ENCODE assay signal across 15 mouse cellular contexts in genomic region chr12:110512884-110513283, GRCm38 (mm10).
A peak's percentile ranks its signal among the peaks of the same experiment; 100 is the strongest.
DNase-seq lines count a peak whose midpoint lies in the region; ATAC-seq lines count a peak whose summit lies in the region.
"Had no signal": no experiment of that assay in that cellular context is flagged by ENCODE, and none has a peak within 500 bp of the region (broad histone marks: within the 10 kb centered on the region; RNA-seq: fewer than 3 reads in every experiment).

No protein-coding gene starts in this region.

- no peak overlapping the region for H3K9ac ChIP-seq in kidney, embryonic 15.5 days
- no peak overlapping the region for H3K9ac ChIP-seq in stomach, embryonic 14.5 days (replicated peaks; ENCODE audit: low read depth, low read length)
- H3K9ac ChIP-seq: forebrain, embryonic 12.5 days; midbrain, embryonic 13.5 days had no signal

- 71% methylated on average over 7 of the region's 7 CpGs for WGBS in kidney, embryonic 15.5 days
- 68% methylated on average over 7 of the region's 7 CpGs for WGBS in stomach, embryonic 14.5 days

- H3K4me2 ChIP-seq in kidney, embryonic 15.5 days: no peak overlapping the region
- no peak overlapping the region for H3K4me2 ChIP-seq in stomach, embryonic 14.5 days (replicated peaks; ENCODE audit: low read depth, low read length)
- H3K4me2 ChIP-seq: forebrain, embryonic 12.5 days; midbrain, embryonic 13.5 days had no signal

- H3K4me1 ChIP-seq in kidney, embryonic 15.5 days: peaks cover 55% of the 10 kb centered on the region
- H3K4me1 ChIP-seq in stomach, embryonic 14.5 days (ENCODE audit: control insufficient read depth, insufficient read depth, low read length): peaks cover 16% of the 10 kb centered on the region

- H3K27me3 ChIP-seq in kidney, embryonic 15.5 days: no peaks in the 10 kb centered on the region
- no peaks in the 10 kb centered on the region for H3K27me3 ChIP-seq in stomach, embryonic 14.5 days (ENCODE audit: control insufficient read depth, insufficient read depth, low read length)
- H3K27me3 ChIP-seq: forebrain, embryonic 12.5 days; midbrain, embryonic 13.5 days had no signal

- H3K27ac ChIP-seq in kidney, embryonic 15.5 days: peak overlapping the region; percentile 20; the same call in 1 of the 2 replicates
- no peak overlapping the region; the same call in 1 of the 2 replicates for H3K27ac ChIP-seq in stomach, embryonic 14.5 days (ENCODE audit: low read length)
- H3K27ac ChIP-seq: forebrain, embryonic 12.5 days; midbrain, embryonic 13.5 days had no signal

- no peaks in the 10 kb centered on the region for H3K9me3 ChIP-seq in kidney, embryonic 15.5 days (replicated peaks)
- no peaks in the 10 kb centered on the region for H3K9me3 ChIP-seq in stomach, embryonic 14.5 days (ENCODE audit: control insufficient read depth, low read depth, low read length)
- H3K9me3 ChIP-seq: forebrain, embryonic 12.5 days; midbrain, embryonic 13.5 days had no signal

- peaks cover 19% of the 10 kb centered on the region for H3K36me3 ChIP-seq in kidney, embryonic 15.5 days
- no peaks in the 10 kb centered on the region; the same call in 1 of the 2 replicates for H3K36me3 ChIP-seq in stomach, embryonic 14.5 days (ENCODE audit: control insufficient read depth, insufficient read depth, low read length)

- ATAC-seq in kidney, embryonic 15.5 days (replicated peaks; ENCODE audit: low FRiP score): no peak
- ATAC-seq in stomach, embryonic 14.5 days (ENCODE audit: insufficient number of reproducible peaks, insufficient read depth, low FRiP score, low read depth): peak; percentile 76
- ATAC-seq: midbrain, embryonic 13.5 days had no signal

- DNase-seq in cerebellum, adult 9-11 months: peak; percentile 49
- no peak for DNase-seq in cerebellum, adult 11 months
- DNase-seq in kidney, postnatal 10 days: no peak
- DNase-seq in cerebellum, postnatal 36 days: peak; percentile 38 to 48
- DNase-seq in ovary, postnatal 10 days (ENCODE audit: low spot score): no peak
- no peak for DNase-seq in right cerebral cortex, postnatal 36 days (ENCODE audit: low spot score in 2 of 2)
- DNase-seq: adrenal gland, adult 8-10 months; kidney, adult 11 months; kidney, postnatal 36 days; right cerebral cortex, postnatal 25 days; thymus, postnatal 36 days had no signal

- no peak overlapping the region for H3K4me3 ChIP-seq in kidney, embryonic 15.5 days (replicated peaks)
- no peak overlapping the region for H3K4me3 ChIP-seq in stomach, embryonic 14.5 days (ENCODE audit: low read depth, low read length)
- H3K4me3 ChIP-seq: forebrain, embryonic 12.5 days; midbrain, embryonic 13.5 days had no signal

Comparison
In these comparisons a context has a peak if more than half of its experiments do, and no peak if none do; other contexts are left out.
1. DNase-seq: peak in cerebellum, adult 9-11 months (single experiment) and cerebellum, postnatal 36 days (2 of 2); none in cerebellum, adult 11 months (single experiment), kidney, postnatal 10 days (single experiment), ovary, postnatal 10 days (single experiment) and right cerebral cortex, postnatal 36 days (0 of 2).